Mouse (Mus musculus): ENCODE measurements around the gene Gm29276. TPM values are rescaled to one million over a fixed set of nuclear protein-coding genes. Genes with fewer than 3 reads are reported as not detected.
"Not testable (repeated sequence)": the region's sequence is repeated elsewhere in the genome, so short reads cannot be mapped to it uniquely, and the experiment has no call there.

Gm29276 gene
- total RNA-seq (2021) = not detected
- long read RNA-seq, experiment 1 = 0 reads
- long read RNA-seq, experiment 2 = 0 reads

- not testable (repeated sequence) for DNase-seq (ENCODE audit: low spot score in 2 of 2)
Observed at GRCm38 (mm10) chrY:42582150-42582549, at the start of gene Gm29276. TSS of gene Gm29276 (minus strand) at chrY:42582250.
